Mouse (Mus musculus): ENCODE measurements around the gene Pkn1.

DNA sequence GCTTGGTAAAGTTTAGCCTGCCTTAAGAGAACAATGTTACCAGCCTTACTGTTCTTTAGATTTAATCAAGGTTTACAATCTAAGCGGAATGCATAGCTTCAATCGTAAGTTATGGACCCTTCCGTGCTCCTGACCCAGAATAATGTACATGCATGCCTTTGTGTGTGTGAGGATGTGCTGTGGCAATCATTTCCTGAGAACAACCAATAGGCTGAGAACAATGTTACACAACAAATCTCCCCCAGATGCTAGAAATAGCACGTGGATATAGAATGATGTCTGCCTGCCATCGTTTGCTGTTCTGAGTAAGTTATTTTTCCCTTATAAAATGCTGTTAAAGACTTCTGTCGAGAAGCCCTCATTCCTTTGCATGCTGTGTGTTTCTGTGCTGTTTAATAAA lies 33.9 kb upstream of the Pkn1 start:
- no peak for TF ChIP-seq HCFC1 (IDR thresholded peaks at IDR 0.05; ENCODE audit: borderline replicate concordance, insufficient read depth, low read length)
- no peak for TF ChIP-seq MAFK (IDR thresholded peaks at IDR 0.05; ENCODE audit: insufficient read depth, low read depth, low read length)

Data from ES-E14 (cell line).